22 mouse cellular contexts compared by ENCODE assay signal in genomic region chr3:69175229-69175628, GRCm38 (mm10). TPM values are rescaled to one million over a fixed set of nuclear protein-coding genes. Genes with fewer than 3 reads are reported as not detected.
A peak's percentile ranks its signal among the peaks of the same experiment; 100 is the strongest.
DNase-seq lines count a peak whose midpoint lies in the region; ATAC-seq and TF ChIP-seq lines count a peak whose summit lies in the region.
"Had no signal": no experiment of that assay in that cellular context is flagged by ENCODE, and none has a peak within 500 bp of the region (broad histone marks: within the 10 kb centered on the region; RNA-seq: fewer than 3 reads in every experiment).

No protein-coding gene starts in this region.

- 38% methylated on average over 1 of the region's 1 CpGs for WGBS in embryonic facial prominence, embryonic 14.5 days
- WGBS in embryonic facial prominence, embryonic 10.5 days: 43% methylated on average over 1 of the region's 1 CpGs
- 40% methylated on average over 1 of the region's 1 CpGs for WGBS in kidney, adult 2 months
- 0% methylated on average over 1 of the region's 1 CpGs for WGBS in forebrain, embryonic 16.5 days

- DNase-seq in embryonic facial prominence, embryonic 14.5 days (ENCODE audit: low spot score): peak; percentile 51
- DNase-seq in embryonic facial prominence, embryonic 10.5 days (ENCODE audit: low spot score): no peak
- peak; percentile 28 for DNase-seq in kidney, adult 2 months
- DNase-seq in kidney, adult 8-10 months: no peak
- DNase-seq in cerebellum, adult 9-10 months: peak; percentile 45
- no peak for DNase-seq in adrenal gland, postnatal 36 days
- DNase-seq in embryo, embryonic 10.5 days (ENCODE audit: low spot score): no peak
- DNase-seq: adrenal gland, postnatal 14 days; lung, postnatal 10 days had no signal

- TF ChIP-seq CTCF in kidney, adult 2 months (conservative IDR thresholded peaks at IDR 0.05; ENCODE audit: insufficient read depth, insufficient read length, low read depth, low read length): no peak

- H3K4me1 ChIP-seq in embryonic facial prominence, embryonic 14.5 days (ENCODE audit: control insufficient read depth, insufficient read depth, low read length): no peaks in the 10 kb centered on the region
- no peaks in the 10 kb centered on the region; the same call in 1 of the 2 replicates for H3K4me1 ChIP-seq in embryonic facial prominence, embryonic 10.5 days
- H3K4me1 ChIP-seq in kidney, adult 2 months (ENCODE audit: control insufficient read depth, insufficient read depth, low read length): no peaks in the 10 kb centered on the region
- H3K4me1 ChIP-seq in forebrain, embryonic 16.5 days (replicated peaks; ENCODE audit: control insufficient read depth, insufficient read depth, low read length): peaks cover 11% of the 10 kb centered on the region
- H3K4me1 ChIP-seq: heart, embryonic 13.5 days; intestine, embryonic 15.5 days; liver, embryonic 12.5 days had no signal

- H3K9me3 ChIP-seq in embryonic facial prominence, embryonic 14.5 days (ENCODE audit: control insufficient read depth, low read length): no peaks in the 10 kb centered on the region
- H3K9me3 ChIP-seq in embryonic facial prominence, embryonic 10.5 days: no peaks in the 10 kb centered on the region
- H3K9me3 ChIP-seq in forebrain, embryonic 16.5 days (ENCODE audit: control insufficient read depth, low read length): no peaks in the 10 kb centered on the region
- H3K9me3 ChIP-seq: heart, embryonic 13.5 days; hindbrain, embryonic 13.5 days; intestine, embryonic 15.5 days; liver, embryonic 12.5 days had no signal

- no peaks in the 10 kb centered on the region for H3K36me3 ChIP-seq in embryonic facial prominence, embryonic 14.5 days (ENCODE audit: control insufficient read depth, insufficient read depth, low read length)
- no peaks in the 10 kb centered on the region for H3K36me3 ChIP-seq in embryonic facial prominence, embryonic 10.5 days (replicated peaks)
- no peaks in the 10 kb centered on the region for H3K36me3 ChIP-seq in kidney, adult 2 months (ENCODE audit: control insufficient read depth, insufficient read depth, low read length)
- H3K36me3 ChIP-seq in forebrain, embryonic 16.5 days (ENCODE audit: control insufficient read depth, insufficient read depth): no peaks in the 10 kb centered on the region
- H3K36me3 ChIP-seq: heart, embryonic 13.5 days; hindbrain, embryonic 13.5 days; intestine, embryonic 15.5 days; liver, embryonic 12.5 days had no signal

- H3K27me3 ChIP-seq in embryonic facial prominence, embryonic 14.5 days (replicated peaks; ENCODE audit: control insufficient read depth, insufficient read depth, low read length): no peaks in the 10 kb centered on the region
- no peaks in the 10 kb centered on the region for H3K27me3 ChIP-seq in embryonic facial prominence, embryonic 10.5 days (replicated peaks; ENCODE audit: low read depth, poor library complexity, severe bottlenecking)
- H3K27me3 ChIP-seq in kidney, adult 2 months (replicated peaks; ENCODE audit: control insufficient read depth, insufficient read depth, low read length): no peaks in the 10 kb centered on the region
- H3K27me3 ChIP-seq in forebrain, embryonic 16.5 days (replicated peaks; ENCODE audit: control insufficient read depth, insufficient read depth, low read length): no peaks in the 10 kb centered on the region
- H3K27me3 ChIP-seq: heart, embryonic 13.5 days; hindbrain, embryonic 13.5 days; intestine, embryonic 15.5 days; liver, embryonic 12.5 days had no signal

- peak; percentile 76 for ATAC-seq in embryonic facial prominence, embryonic 14.5 days (ENCODE audit: low read depth)
- ATAC-seq in forebrain, embryonic 16.5 days: peak; percentile 24
- ATAC-seq: intestine, embryonic 15.5 days; liver, embryonic 12.5 days had no signal

- H3K9ac ChIP-seq in embryonic facial prominence, embryonic 14.5 days (ENCODE audit: low read depth, low read length): no peak overlapping the region
- H3K9ac ChIP-seq in forebrain, embryonic 16.5 days (replicated peaks; ENCODE audit: low read depth, low read length): no peak overlapping the region
- H3K9ac ChIP-seq: heart, embryonic 13.5 days; hindbrain, embryonic 13.5 days; intestine, embryonic 15.5 days; liver, embryonic 12.5 days had no signal

- no peak for TF ChIP-seq POLR2A in kidney, adult 2 months (IDR thresholded peaks at IDR 0.05; ENCODE audit: low read depth, low read length)

- no peak overlapping the region for H3K27ac ChIP-seq in embryonic facial prominence, embryonic 14.5 days (replicated peaks; ENCODE audit: low read depth, low read length)
- H3K27ac ChIP-seq in embryonic facial prominence, embryonic 10.5 days (replicated peaks): no peak overlapping the region
- no peak overlapping the region for H3K27ac ChIP-seq in kidney, adult 2 months (ENCODE audit: insufficient read depth, low read depth, low read length)
- no peak overlapping the region for H3K27ac ChIP-seq in forebrain, embryonic 16.5 days (ENCODE audit: low read length)
- H3K27ac ChIP-seq: heart, embryonic 13.5 days; hindbrain, embryonic 13.5 days; intestine, embryonic 15.5 days; kidney, postnatal 0 days; liver, embryonic 12.5 days; stomach, postnatal 0 days had no signal

- no peak overlapping the region for H3K4me2 ChIP-seq in embryonic facial prominence, embryonic 14.5 days (ENCODE audit: low read depth, low read length)
- no peak overlapping the region for H3K4me2 ChIP-seq in forebrain, embryonic 16.5 days (ENCODE audit: low read length)
- H3K4me2 ChIP-seq: heart, embryonic 13.5 days; hindbrain, embryonic 13.5 days; intestine, embryonic 15.5 days; liver, embryonic 12.5 days had no signal

- no peak overlapping the region for H3K4me3 ChIP-seq in embryonic facial prominence, embryonic 14.5 days (ENCODE audit: low read depth, low read length)
- no peak overlapping the region for H3K4me3 ChIP-seq in embryonic facial prominence, embryonic 10.5 days
- H3K4me3 ChIP-seq in kidney, adult 2 months (ENCODE audit: insufficient read depth, low read depth, low read length): no peak overlapping the region
- no peak overlapping the region for H3K4me3 ChIP-seq in forebrain, embryonic 16.5 days (replicated peaks; ENCODE audit: low read length)
- H3K4me3 ChIP-seq: erythroblast, embryonic 14.5 days; heart, embryonic 13.5 days; hindbrain, embryonic 13.5 days; intestine, embryonic 15.5 days; liver, embryonic 12.5 days had no signal

RNA-seq across cellular contexts. Expression of gene Arl14, which starts 47.0 kb away (rescaled TPM):
- polyA plus RNA-seq in embryonic facial prominence, embryonic 14.5 days (2014; fragmentation: Nextera tagmentation; extraction: Ambion mirVana): not detected in 2 replicates
- not detected in 2 replicates for polyA plus RNA-seq in embryonic facial prominence, embryonic 10.5 days (2016; fragmentation: Nextera tagmentation; extraction: Ambion mirVana)
- polyA plus RNA-seq in kidney, adult 2 months (2012; rRNA removed): not detected in 2 replicates
- polyA plus RNA-seq in forebrain, embryonic 16.5 days (2015; fragmentation: Nextera tagmentation; extraction: Ambion mirVana): not detected in 2 replicates
- total RNA-seq in adrenal gland, postnatal 36 days (2021): not detected
- total RNA-seq: adrenal gland, postnatal 14 days; gastrocnemius, postnatal 4 days; left cerebral cortex, adult 8-10 months; megakaryocyte-erythroid progenitor cell, adult 5-6 weeks had no signal
- polyA plus RNA-seq: erythroblast, embryonic 14.5 days; heart, embryonic 13.5 days; hindbrain, embryonic 13.5 days; limb, embryonic 11.5 days; liver, embryonic 12.5 days; neural tube, embryonic 11.5 days had no signal

RNA-seq across cellular contexts. Expression of gene Kpna4, which starts 48.3 kb away (rescaled TPM):
- 34.8 and 35.5 TPM in 2 replicates for polyA plus RNA-seq in embryonic facial prominence, embryonic 14.5 days (2014; fragmentation: Nextera tagmentation; extraction: Ambion mirVana)
- 32.4 and 34.4 TPM in 2 replicates for polyA plus RNA-seq in embryonic facial prominence, embryonic 10.5 days (2016; fragmentation: Nextera tagmentation; extraction: Ambion mirVana)
- polyA plus RNA-seq in kidney, adult 2 months (2012; rRNA removed): 8.6 and 11.3 TPM in 2 replicates
- 36.8 and 41.9 TPM in 2 replicates for polyA plus RNA-seq in forebrain, embryonic 16.5 days (2015; fragmentation: Nextera tagmentation; extraction: Ambion mirVana)
- 10 to 100 TPM; 64.1 to 71.1 TPM for total RNA-seq in adrenal gland, postnatal 36 days (2021)

Comparison
In these comparisons a context has a peak if more than half of its experiments do, and no peak if none do; other contexts are left out.
1. DNase-seq: peak in embryonic facial prominence, embryonic 14.5 days (single experiment), kidney, adult 2 months (single experiment) and cerebellum, adult 9-10 months (single experiment); none in embryonic facial prominence, embryonic 10.5 days (single experiment), kidney, adult 8-10 months (0 of 2), adrenal gland, postnatal 36 days (0 of 2) and embryo, embryonic 10.5 days (single experiment).